Mouse (Mus musculus): ENCODE data around the gene Traip.

- TF ChIP-seq CTCF (IDR thresholded peaks at IDR 0.05; ENCODE audit: low read depth) (no peak), EP300 (IDR thresholded peaks at IDR 0.05; ENCODE audit: low read depth) (no peak)
These were observed 42.8 kb upstream of the Traip start for GRCm38 (mm10) chr9:107906967-107907800.
